Mouse (Mus musculus) ES-E14 (cell line): ENCODE measurements at regions not wholly inside any gene's neighbourhood (a gene's known extent, or its start where the extent isn't known, plus 50 kb on each side); places are given as distances from the start of the nearest gene placed in this dataset.

ENCODE experiments used
- DNase-seq: peaks from one replicate; pipeline ENCODE4 v3.0.0-alpha.2; 2013; ENCODE audit warnings: low read depth, low spot score
- H3K27ac ChIP-seq: 2 replicates; pipeline ENCODE4 v1.5.1; 2012; ENCODE audit warnings: low read depth, mild to moderate bottlenecking, low read length, moderate library complexity, mixed read lengths; ENCODE audit not compliant: poor library complexity, insufficient read depth, severe bottlenecking
- H3K36me3 ChIP-seq: 2 replicates; pipeline ENCODE4 v1.6.1; 2012; ENCODE audit warnings: mild to moderate bottlenecking, low read length, moderate library complexity, mixed read lengths; ENCODE audit not compliant: control insufficient read depth, poor library complexity, insufficient read depth, severe bottlenecking
- H3K4me1 ChIP-seq, 2 experiments: fragments of 150-350 bp in 1 of 2; sonication (generic) in 1 of 2; 2 replicates each; pipeline ENCODE4 v1.6.1; 2012; ENCODE audit warnings: low read length in 2 of 2, mild to moderate bottlenecking in 1 of 2, mixed read lengths in 1 of 2; ENCODE audit not compliant: control insufficient read depth in 2 of 2, insufficient read depth in 2 of 2, poor library complexity in 1 of 2
- H3K4me3 ChIP-seq, 2 experiments: fragments of 150-350 bp in 1 of 2; sonication (generic) in 1 of 2; 2 replicates each; pipeline ENCODE4 v1.5.1; 2012; ENCODE audit warnings: low read length in 2 of 2, low read depth in 1 of 2, mild to moderate bottlenecking in 1 of 2, mixed read lengths in 1 of 2; ENCODE audit not compliant: insufficient read depth in 1 of 2, poor library complexity in 1 of 2, severe bottlenecking in 1 of 2
- H3K9ac ChIP-seq: 2 replicates; pipeline ENCODE4 v1.6.1; 2012; ENCODE audit warnings: low read depth, mild to moderate bottlenecking, low read length, mixed read lengths; ENCODE audit not compliant: poor library complexity, insufficient read depth, severe bottlenecking
- H3K9me3 ChIP-seq: fragments of 150-350 bp; sonication (generic); 2 replicates; pipeline ENCODE4 v1.6.1; 2012; ENCODE audit warnings: low read depth, mild to moderate bottlenecking, low read length; ENCODE audit not compliant: control insufficient read depth, insufficient read depth
- CHD2 ChIP-seq: IDR thresholded peaks from 2 replicates; pipeline ENCODE4 v1.6.1; 2014; ENCODE audit warnings: mild to moderate bottlenecking, low read depth, low read length, inconsistent platforms
- HCFC1 ChIP-seq: IDR thresholded peaks from 2 replicates; pipeline ENCODE4 v1.6.1; 2012; ENCODE audit warnings: low read length, inconsistent platforms, borderline replicate concordance; ENCODE audit not compliant: insufficient read depth
- MAFK ChIP-seq: IDR thresholded peaks from 2 replicates; pipeline ENCODE4 v1.6.1; 2014; ENCODE audit warnings: mild to moderate bottlenecking, low read depth, low read length, inconsistent platforms; ENCODE audit not compliant: insufficient read depth
- ZC3H11A ChIP-seq: IDR thresholded peaks from 2 replicates; pipeline ENCODE4 v1.6.1; 2012; ENCODE audit warnings: low read depth, mild to moderate bottlenecking, inconsistent platforms, low read length, borderline replicate concordance
- ZNF384 ChIP-seq: IDR thresholded peaks from 2 replicates; pipeline ENCODE4 v1.6.1; 2012; ENCODE audit warnings: low read depth, low read length, inconsistent platforms
- in situ Hi-C, 2 experiments: fragments of 600-800 bp; cut with MboI; formaldehyde crosslinking; loops; one replicate each; pipeline ENCODE4 v1.15.1; 2025; ENCODE audit warnings: low sequenced_read_pairs in 2 of 2, inconsistent platforms in 1 of 2; ENCODE audit not compliant: unreplicated experiment in 2 of 2

- Histone ChIP-seq H3K36me3 (no peaks in the 10 kb centered on the region), H3K4me3 (no peak overlapping the region), H3K9ac (no peak overlapping the region), H3K9me3 (no peaks in the 10 kb centered on the region), H3K27ac (no peak overlapping the region), H3K4me1 (no peaks in the 10 kb centered on the region)
- in situ Hi-C loops, result no loop called here
- TF ChIP-seq ZC3H11A (peak; percentile 78; the same call in 1 of the 2 replicates), MAFK (no peak)
- DNase-seq, result peak; percentile 66
Observed at GRCm38 (mm10) chr17:63803599-63803998, 59.3 kb upstream of the Fer start.

- no peak overlapping the region for H3K9ac ChIP-seq
- no peaks in the 10 kb centered on the region for H3K36me3 ChIP-seq
- TF ChIP-seq HCFC1, result no peak
- no peak for TF ChIP-seq CHD2
- no peak for TF ChIP-seq MAFK
- TF ChIP-seq ZC3H11A, result no peak
- no peak for TF ChIP-seq ZNF384
- no peak overlapping the region for H3K27ac ChIP-seq
- H3K4me1 ChIP-seq, result no peaks in the 10 kb centered on the region
- no peak overlapping the region for H3K4me3 ChIP-seq
- in situ Hi-C loops, result no loop called here
- DNase-seq, result no peak
- H3K9me3 ChIP-seq, result no peaks in the 10 kb centered on the region
Observed at GRCm38 (mm10) chr17:63804416-63804815, 58.4 kb upstream of the Fer start.

- Histone ChIP-seq H3K4me3 (no peak overlapping the region), H3K4me1 (no peaks in the 10 kb centered on the region), H3K36me3 (no peaks in the 10 kb centered on the region), H3K9me3 (no peaks in the 10 kb centered on the region), H3K27ac (no peak overlapping the region), H3K9ac (no peak overlapping the region)
- no peak for TF ChIP-seq MAFK
- no peak for TF ChIP-seq ZNF384
- TF ChIP-seq HCFC1, result no peak
- no peak for TF ChIP-seq CHD2
- no peak for TF ChIP-seq ZC3H11A
- in situ Hi-C loops, result no loop called here
- DNase-seq, result no peak
Observed at GRCm38 (mm10) chr17:63806360-63806759, 56.5 kb upstream of the Fer start.

GRCm38 (mm10) chr17:63807590-63808228, 55.2 kb upstream of the Fer start:
- no peaks in the 10 kb centered on the region; a peak in 1 of 4 replicates for H3K4me1 ChIP-seq

GRCm38 (mm10) chr17:63808756-63809155, 54.1 kb upstream of the Fer start:
- no peaks in the 10 kb centered on the region for H3K36me3 ChIP-seq
- H3K27ac ChIP-seq, result no peak overlapping the region
- H3K4me3 ChIP-seq, result no peak overlapping the region
- in situ Hi-C loops, result no loop called here
- DNase-seq, result no peak
- no peaks in the 10 kb centered on the region; a peak in 1 of 4 replicates for H3K4me1 ChIP-seq
- TF ChIP-seq CHD2, result no peak
- H3K9me3 ChIP-seq, result no peaks in the 10 kb centered on the region
- H3K9ac ChIP-seq, result no peak overlapping the region

More at GRCm38 (mm10) chr17:63807590-63808228, 55.2 kb upstream of the Fer start:
- no peak overlapping the region for H3K4me3 ChIP-seq
- no peaks in the 10 kb centered on the region for H3K36me3 ChIP-seq
- H3K9ac ChIP-seq, result no peak overlapping the region
- in situ Hi-C loops, result no loop called here
- no peak for TF ChIP-seq CHD2
- TF ChIP-seq HCFC1, result no peak
- no peak for TF ChIP-seq ZNF384
- no peak for TF ChIP-seq MAFK
- no peak for TF ChIP-seq ZC3H11A
- H3K9me3 ChIP-seq, result no peaks in the 10 kb centered on the region
- H3K27ac ChIP-seq, result no peak overlapping the region
- no peak for DNase-seq
